Mouse (Mus musculus): ENCODE measurements around the gene Tmem182.

DNA sequence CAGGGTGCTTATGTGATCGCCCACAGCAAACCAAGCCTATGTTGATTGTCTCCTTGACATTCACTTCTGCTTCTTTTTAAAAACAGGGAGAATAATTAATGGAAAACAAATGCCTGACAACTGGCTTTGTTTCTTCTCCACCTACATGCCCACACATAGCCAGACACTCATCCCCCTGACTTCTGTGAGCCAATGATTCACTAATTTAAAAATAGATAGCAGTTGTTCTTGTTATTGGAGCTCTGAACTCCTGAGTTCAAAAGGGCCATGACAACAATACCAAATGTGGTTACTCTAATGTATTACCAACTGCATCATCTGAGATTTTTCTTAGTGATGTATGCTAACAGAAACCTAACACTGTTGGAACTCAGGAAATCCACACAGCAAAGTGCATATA lies 49.9 kb downstream of the Tmem182 start:
- TF ChIP-seq CTCF (IDR thresholded peaks at IDR 0.05; ENCODE audit: low read depth, low read length) (no peak), POLR2AphosphoS5 (IDR thresholded peaks at IDR 0.05; ENCODE audit: insufficient replicate concordance, low read depth, low read length) (no peak), TAL1 (conservative IDR thresholded peaks at IDR 0.05; ENCODE audit: low read depth, low read length) (no peak), GATA1 (IDR thresholded peaks at IDR 0.05; ENCODE audit: borderline replicate concordance, low read length) (no peak)
